Mouse (Mus musculus) olfactory bulb, adult 2 months (tissue): ENCODE data around the gene Anapc5. TPM values are rescaled to one million over a fixed set of nuclear protein-coding genes. Genes with fewer than 3 reads are reported as not detected.

Experiments
- H3K27ac ChIP-seq: fragments of 200-500 bp; 2 replicates; pipeline ENCODE4 v1.5.1; 2012; ENCODE audit warnings: low read depth, low read length; ENCODE audit not compliant: insufficient read depth
- H3K4me1 ChIP-seq: fragments of 200-500 bp; 2 replicates; pipeline ENCODE4 v1.6.1; 2012; ENCODE audit warnings: low read length; ENCODE audit not compliant: control insufficient read depth, insufficient read depth
- H3K4me3 ChIP-seq: fragments of 200-500 bp; 2 replicates; pipeline ENCODE4 v1.5.1; 2012; ENCODE audit warnings: mild to moderate bottlenecking, low read depth, low read length, moderate library complexity; ENCODE audit not compliant: insufficient read depth
- CTCF ChIP-seq: fragments of 200-500 bp; IDR thresholded peaks from 2 replicates; pipeline ENCODE4 v1.5.1; 2012; ENCODE audit warnings: low read depth, mild to moderate bottlenecking, low read length, moderate library complexity; ENCODE audit not compliant: insufficient read depth
- POLR2A ChIP-seq: fragments of 200-500 bp; IDR thresholded peaks from 2 replicates; pipeline ENCODE4 v1.6.1; 2012; ENCODE audit warnings: mild to moderate bottlenecking, low read depth, low read length, moderate library complexity; ENCODE audit not compliant: insufficient read depth
- WGBS: fragments of 180-500 bp; shearing (Covaris S2); methylation state at CpG from one replicate; pipeline ENCODE4 v1.1.7; 2018; 5-methylcytosine and 5-hydroxymethylcytosine counted together
- polyA plus RNA-seq: library from polyadenylated mRNA; stranded (reverse); fragments of >200 nt; gene quantifications from 2 replicates; pipeline ENCODE4 v1.2.4, GENCODE M21; 2012; ENCODE audit warnings: low replicate concordance; ENCODE audit not compliant: missing spikeins, insufficient read depth, insufficient read length

The Anapc5 gene
- polyA plus RNA-seq, 1 experiment = not detected

DNA sequence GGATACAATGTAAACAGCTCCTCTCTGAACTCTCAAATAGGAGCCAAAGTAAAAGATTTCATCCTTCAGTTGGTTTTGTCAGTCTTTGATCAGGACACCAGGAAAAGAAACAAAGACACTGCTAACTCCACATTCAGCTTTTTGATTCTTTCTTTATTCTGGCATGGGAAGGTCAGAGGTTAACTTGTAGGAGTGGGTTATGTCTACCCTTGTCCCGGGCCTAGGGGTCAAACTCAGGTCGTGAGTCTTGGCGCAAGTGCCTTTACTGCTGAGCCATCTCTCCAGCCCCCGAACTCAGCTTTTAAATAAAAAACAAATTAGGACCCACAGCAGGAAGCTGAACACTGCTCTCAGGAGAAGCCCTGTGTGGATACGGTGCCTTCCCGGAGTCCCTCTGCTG, 65.0 kb downstream of the Anapc5 start:
- Histone ChIP-seq H3K27ac (no peak overlapping the region), H3K4me1 (no peaks in the 10 kb centered on the region), H3K4me3 (no peak overlapping the region)
- WGBS = 72% methylated on average over 6 of the region's 6 CpGs
- TF ChIP-seq CTCF (no peak), POLR2A (no peak)

DNA sequence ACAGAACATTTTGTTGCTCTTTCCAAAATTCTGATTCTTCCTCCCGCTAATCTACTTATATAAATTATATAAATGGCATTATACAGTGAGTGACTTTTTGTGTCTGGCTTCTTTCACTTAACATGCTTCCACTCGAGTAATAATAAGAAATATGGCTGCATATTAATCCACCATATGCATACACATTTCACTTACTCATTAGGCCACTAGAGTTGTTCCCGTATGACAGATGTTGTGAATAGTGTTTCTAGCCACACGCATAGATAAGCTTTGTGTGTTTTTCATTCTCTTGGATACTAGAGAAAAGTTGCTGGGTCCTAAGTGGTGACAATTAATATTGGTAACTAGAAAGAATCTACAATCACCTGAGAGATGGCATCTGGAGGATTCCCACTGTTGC, 65.5 kb downstream of the Anapc5 start:
- Histone ChIP-seq H3K4me1 (no peaks in the 10 kb centered on the region), H3K27ac (no peak overlapping the region), H3K4me3 (no peak overlapping the region)
- WGBS = 98% methylated on average over 4 of the region's 4 CpGs
- TF ChIP-seq CTCF = no peak
- no peak for TF ChIP-seq POLR2A

DNA sequence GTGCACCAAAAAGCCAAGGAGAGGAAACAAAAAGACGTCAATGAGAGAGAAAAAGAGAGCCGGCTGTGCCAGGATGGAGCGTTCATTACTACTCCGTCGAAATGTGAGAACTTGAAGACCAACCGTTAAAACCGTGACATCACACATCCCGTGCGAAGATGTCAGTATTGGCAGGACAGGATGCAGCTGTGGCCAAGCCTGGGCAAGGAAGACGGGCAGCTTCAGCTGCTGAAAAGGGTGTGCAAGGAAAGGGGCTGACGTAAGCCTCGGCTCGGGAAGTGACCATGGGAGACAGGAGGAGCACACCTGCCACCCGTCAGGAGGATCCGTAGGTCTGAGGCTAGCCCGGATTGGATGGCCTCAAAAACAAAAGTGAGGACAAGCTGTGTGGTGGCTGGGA, 66.7 kb downstream of the Anapc5 start:
- H3K27ac ChIP-seq = no peak overlapping the region
- TF ChIP-seq POLR2A (no peak), CTCF (no peak)
- H3K4me3 ChIP-seq = no peak overlapping the region
- WGBS = 90% methylated on average over 16 of the region's 16 CpGs
- H3K4me1 ChIP-seq = no peaks in the 10 kb centered on the region

DNA sequence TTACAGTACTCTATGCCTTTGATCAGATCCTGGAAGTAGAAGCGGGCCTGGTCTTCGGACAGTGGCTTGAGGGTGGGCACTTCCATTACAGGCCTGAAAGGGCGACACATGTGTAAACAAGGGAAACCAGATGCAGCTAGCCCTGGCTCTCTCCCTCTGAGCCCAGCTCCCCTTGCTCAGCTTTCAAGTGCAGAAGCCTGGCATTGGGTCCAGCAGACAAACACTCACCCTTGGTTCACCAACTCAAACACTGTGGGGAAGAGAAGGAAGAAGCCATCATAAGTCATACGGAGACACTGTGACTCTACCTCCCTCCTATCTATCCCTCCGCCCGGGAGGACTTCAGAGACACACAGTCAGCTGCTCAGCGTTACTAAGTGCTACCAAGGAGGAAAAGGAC, 73.2 kb downstream of the Anapc5 start:
- Histone ChIP-seq H3K27ac (no peak overlapping the region), H3K4me3 (no peak overlapping the region), H3K4me1 (no peaks in the 10 kb centered on the region)
- no peak for TF ChIP-seq CTCF
- no peak for TF ChIP-seq POLR2A
- WGBS = 92% methylated on average over 7 of the region's 7 CpGs

DNA sequence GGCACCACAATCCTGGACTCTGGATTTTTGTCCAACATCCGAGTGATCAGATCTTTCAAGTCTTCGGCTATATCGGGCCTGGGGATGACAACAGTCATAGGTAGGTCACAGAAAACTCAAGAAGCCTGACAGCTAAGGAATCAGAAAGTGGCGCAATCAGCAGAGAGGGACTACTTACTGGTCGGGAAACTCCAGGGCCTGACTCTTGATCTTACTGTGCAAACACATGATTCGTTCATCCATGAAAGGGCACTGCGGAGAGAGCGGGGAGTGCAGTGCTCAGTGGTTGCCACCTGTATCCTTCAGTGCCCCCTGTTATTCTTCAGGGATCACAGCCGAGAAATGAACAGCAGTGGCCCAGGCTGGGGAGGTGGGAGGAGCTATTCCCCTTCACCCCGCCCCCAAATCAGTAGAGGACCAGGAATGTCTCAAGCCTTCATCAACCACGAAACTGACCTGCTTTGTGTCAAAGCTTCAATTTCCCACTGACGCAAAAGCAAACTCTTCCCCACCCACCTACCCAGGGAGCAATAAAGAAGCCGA, 77.2 kb downstream of the Anapc5 start:
- H3K4me3 ChIP-seq = no peak overlapping the region
- TF ChIP-seq CTCF (no peak), POLR2A (no peak)
- H3K4me1 ChIP-seq = no peaks in the 10 kb centered on the region
- no peak overlapping the region for H3K27ac ChIP-seq
- 87% methylated on average over 13 of the region's 13 CpGs for WGBS

Other genes with a start within 250 kb of the Anapc5 start
- not detected in 2 replicates for gene Ift81, start 206.8 kb downstream of the Anapc5 start, polyA plus RNA-seq
- gene P2rx7, start 177.4 kb downstream of the Anapc5 start, polyA plus RNA-seq = not detected in 2 replicates
- not detected in 2 replicates for gene P2rx4, start 113.8 kb downstream of the Anapc5 start, polyA plus RNA-seq
- gene Camkk2, start 41.9 kb downstream of the Anapc5 start, polyA plus RNA-seq = not detected in 2 replicates
- not detected in 2 replicates for gene Rnf34, start 28.7 kb upstream of the Anapc5 start, polyA plus RNA-seq
- gene Kdm2b, start 168.5 kb upstream of the Anapc5 start, polyA plus RNA-seq = 114 TPM in 1 of 2 replicates, not detected in the other
- gene Orai1, start 193.7 kb upstream of the Anapc5 start, polyA plus RNA-seq = not detected in 2 replicates
- gene Morn3, start 225.7 kb upstream of the Anapc5 start, polyA plus RNA-seq = not detected in 2 replicates
- not detected in 2 replicates for gene Tmem120b, start 247.1 kb upstream of the Anapc5 start, polyA plus RNA-seq